Mouse (Mus musculus): ENCODE results near the gene Sdk1. TPM values are rescaled to one million over a fixed set of nuclear protein-coding genes. Genes with fewer than 3 reads are reported as not detected.

Sdk1 gene
- total RNA-seq, 4 experiments from 2014 or later: 5.8 to 20.8 (median 13.6) TPM

DNA sequence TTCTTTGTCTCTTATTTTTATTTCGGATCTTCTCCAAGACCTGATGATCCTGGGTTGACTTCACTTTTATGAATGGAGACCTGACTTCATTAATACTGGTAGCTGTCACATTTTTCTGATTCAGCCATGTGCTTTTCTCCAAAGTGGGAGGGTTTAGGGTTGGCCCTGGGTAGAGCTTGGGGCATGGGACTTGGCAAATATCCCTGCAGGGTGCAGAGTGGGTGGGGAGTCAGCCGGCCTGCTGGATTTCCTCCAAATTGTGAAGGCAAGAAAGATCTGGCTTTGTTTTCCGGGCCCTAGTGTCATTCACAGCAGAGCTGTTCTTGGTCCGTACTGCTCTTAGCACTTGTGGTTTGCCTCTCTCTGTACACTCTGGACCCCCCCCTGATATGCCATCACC lies 103.1 kb downstream of the Sdk1 start:
- peak; percentile 10 for DNase-seq

DNA sequence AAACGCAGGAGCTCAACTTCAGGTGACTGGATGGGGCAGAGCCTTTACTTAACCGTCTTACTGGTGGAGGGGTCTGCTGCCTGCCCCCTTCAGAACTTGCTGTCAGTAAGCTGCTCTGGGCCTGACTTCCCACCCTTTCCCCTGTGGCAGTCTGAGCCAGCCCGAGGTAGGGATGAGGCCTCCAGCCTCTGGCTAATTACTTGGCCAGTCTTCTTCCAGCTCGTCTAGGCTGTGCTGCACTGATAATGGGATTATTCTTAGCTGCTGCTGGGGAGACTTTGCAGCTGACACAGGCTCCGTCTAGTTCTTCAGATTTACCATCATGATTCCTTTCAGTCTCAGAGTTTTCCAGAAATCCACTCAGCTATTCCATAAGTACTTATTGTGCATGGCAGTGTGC lies 104.2 kb downstream of the Sdk1 start:
- DNase-seq: no peak

DNA sequence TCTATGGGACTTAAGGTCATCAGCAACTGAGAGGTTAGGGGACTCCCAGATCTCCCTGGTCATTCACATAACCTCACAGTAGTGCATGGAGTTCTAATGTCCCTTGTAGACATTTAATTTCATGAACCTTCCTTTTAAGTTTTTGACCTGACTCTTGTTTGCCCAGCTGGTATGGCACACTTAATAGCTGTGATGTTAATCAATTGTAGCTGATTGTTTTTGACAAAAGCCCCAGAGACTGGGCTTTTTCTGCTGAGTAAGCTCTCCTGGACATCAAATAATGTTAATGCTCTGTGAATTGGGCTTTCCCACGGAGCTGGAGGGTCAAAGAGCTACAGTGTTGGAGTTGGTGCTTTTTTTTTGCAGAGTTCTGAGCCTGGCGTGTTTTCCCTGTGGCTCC lies 121.4 kb downstream of the Sdk1 start:
- no peak for DNase-seq

DNA sequence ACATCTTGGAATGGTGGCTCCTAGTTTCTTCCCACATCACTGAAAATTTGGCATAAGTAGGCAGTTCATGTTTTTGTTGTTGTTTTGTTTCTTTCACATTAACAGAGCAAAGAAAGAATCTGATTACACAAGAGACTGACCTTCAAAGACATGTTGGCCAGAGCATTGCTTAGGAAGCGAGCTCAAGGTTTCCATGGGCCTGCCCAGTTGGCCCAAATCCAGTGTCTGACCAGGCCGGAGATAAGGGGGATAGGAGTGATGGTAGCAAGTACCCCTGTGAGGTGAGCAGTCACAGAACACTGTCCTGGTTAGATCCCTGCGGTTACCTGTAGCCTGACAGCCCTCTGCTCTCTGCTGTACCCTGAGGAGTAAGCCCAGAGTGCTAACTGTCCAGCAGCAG lies 122.7 kb downstream of the Sdk1 start:
- DNase-seq: peak; percentile 77

DNA sequence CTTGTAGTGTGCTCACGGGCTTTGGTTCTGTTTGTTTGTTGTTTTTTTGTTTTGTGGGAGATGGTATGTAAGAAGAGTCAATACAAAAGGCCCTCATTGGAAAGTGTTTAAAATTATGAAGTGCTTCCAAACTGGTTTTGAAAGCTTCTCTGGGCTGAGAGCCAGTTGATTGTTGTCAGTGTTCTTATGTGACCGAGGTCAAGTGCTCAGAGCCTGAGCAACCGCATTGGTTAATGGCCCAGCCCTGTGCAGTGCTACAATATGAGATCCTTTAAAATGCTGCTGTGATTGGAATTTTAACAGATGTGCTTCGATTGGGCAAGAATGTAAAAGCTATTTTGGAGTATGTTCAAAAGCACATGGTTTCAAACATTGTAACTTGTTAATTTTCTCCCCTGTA lies 127.3 kb downstream of the Sdk1 start:
- DNase-seq: peak; percentile 25

DNA sequence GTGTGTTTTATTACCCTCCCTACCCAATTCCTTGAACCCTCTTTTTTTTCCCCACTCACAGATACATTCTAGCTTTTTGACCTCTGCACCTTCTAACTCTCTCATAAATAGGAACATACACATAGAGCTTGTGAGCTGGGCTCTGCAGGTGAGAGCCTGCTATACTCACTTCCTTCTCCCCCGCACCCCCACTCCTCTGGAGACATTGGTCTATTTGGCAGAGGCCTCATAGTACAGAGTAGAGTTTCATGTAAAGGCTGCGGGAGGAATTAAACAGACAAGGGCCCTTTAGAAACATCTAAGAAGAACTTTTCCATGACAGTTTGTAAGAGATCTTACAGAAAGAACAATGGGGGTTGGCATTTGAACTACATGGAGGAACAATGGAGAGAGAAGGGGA lies 133.5 kb downstream of the Sdk1 start:
- no peak for DNase-seq

DNA sequence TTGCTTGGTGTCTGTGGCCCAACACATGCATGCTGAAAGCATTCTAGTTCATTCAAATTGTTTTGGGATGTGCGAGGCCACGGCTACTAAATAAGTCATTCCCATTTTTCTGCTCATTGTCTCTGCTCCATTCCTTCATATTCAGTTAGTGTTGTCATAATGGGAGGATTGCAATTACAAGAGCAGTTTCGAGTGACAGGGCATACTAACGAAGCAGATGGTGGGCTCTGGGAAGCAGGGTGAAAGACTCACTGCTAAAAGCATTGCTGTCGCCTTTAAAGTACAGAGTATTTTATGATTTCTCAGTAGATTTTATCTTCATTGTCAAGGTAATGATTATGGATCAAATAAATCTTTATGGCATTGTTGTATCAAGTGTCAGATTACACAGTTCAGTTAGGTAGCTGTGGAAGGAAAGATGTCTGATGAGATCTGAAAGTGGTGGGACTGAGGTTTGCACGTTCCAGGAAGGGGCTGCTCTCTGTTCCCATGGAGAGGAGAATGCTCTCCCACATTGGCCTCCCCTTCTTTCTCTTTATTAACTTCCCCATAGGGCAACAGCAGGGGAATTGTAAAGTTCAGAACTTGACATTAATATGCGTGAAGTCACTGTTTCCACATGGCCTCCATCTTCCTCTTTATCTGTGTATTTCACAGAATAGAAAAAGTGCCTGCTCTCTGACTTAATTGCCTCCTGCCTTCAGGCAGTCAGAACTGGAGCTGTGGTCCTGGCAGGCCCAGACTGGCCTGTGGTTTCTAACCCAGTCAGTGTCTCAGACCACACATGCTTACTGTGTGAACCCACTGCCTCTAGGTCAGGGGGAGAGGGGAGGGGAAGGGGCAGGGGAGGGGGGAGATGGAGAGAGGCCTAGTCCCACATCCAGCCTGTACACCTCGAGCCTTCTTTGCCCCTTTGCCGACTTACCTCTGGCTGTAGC lies 138.8 kb downstream of the Sdk1 start:
- no peak for DNase-seq

DNA sequence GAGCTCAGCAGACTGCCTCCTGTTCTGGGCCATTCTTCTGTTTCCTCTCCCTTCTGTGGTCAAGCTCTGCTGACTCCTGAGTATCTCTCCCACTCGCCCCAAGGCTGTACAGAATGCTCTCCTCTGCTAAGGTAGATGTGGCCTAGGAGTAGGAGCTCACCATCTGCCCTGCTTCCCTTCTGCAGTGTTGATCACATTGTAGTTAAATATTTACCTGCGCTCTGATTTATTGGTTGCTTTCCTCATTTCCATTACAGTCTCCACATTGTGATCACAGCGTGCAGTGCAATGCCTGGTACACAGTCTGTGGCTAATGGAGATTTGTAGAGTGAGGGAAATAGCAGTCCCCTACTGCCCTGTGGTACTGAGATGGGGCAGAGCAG lies 139.5 kb downstream of the Sdk1 start:
- DNase-seq: no peak

DNA sequence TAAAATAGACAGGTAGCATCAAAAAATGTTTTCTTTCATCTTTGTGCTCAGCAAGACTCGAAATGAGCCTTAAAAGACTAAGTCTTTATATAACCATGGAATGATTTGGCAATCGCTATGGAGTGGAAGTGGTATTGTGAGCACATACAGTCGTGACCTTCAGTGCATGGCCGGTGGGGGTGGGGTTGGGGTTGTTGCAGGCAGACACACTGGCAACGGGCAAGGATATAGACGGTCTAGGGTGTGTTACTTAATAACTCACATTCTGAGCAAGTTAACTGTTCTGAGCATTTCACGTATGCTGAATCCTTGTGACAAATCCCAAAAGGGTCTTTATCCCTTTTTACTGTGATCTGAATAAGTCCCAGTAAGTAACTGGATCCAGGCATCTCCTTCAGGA lies 140.3 kb downstream of the Sdk1 start:
- DNase-seq: no peak

DNA sequence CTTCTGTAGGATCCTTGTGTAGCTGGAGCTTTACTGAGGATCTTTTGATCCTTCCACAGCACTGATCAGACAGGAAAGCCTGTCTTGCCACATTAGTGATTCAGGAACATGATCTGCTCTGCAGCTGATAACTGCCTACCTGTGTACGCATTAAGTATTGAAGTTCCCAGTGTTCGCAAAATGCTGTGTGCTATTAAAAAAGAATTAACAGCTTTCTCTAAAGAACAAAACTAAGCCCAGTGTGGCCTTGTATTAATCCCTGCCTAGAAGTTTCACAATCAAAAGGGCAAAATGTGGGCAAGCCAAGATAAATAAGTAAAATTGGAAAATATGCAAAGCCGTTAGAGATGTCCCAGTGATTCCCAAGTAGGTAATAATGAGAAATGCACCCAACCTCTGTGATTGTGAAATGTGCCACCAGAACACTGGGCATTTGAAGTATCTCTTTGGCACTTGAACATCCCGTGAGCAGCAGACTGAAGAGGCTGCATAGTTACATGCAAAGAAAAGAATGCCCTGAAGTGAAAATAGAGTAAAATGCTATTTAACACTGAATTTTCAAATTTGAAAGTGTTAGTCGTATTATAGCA lies 141.1 kb downstream of the Sdk1 start:
- no peak for DNase-seq

DNA sequence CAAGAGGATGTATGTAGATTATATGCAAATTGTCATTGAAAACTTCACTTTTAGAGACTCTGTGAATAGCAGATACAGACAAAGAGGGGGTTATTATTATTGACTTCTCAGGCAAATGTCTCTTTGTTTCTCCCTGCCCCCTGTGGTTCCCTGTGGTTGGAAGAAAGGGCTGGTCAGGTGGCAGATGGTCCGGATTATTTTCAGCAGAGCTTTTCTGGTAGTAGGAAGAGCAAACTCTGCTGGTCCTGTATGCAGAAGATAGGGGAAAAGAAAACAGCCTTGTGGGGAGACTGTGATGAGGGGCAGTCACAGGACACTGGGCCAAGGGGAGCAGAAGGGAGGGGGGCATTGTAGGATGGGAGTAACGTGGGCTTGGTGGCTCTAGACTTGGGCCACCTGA lies 147.2 kb downstream of the Sdk1 start:
- DNase-seq: no peak

DNA sequence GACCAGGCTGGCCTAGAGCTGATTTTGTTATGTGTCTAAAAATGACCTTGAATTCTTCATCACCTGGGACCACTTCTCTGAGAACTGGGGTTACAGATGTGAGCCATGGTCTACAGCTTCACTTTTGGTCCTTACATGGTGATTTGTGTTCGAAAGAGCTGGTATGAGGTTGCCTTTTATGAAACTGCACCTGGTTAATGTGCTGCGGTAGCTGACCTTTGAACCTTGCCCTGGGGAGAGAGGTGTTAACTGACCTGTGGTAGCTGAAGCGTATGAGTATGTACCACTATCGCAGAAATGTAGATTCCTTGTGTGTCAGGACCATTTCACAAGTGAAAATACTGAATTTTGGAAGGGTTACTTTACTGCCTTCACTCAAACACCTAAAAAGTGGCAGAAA lies 149.3 kb downstream of the Sdk1 start:
- DNase-seq: no peak

DNA sequence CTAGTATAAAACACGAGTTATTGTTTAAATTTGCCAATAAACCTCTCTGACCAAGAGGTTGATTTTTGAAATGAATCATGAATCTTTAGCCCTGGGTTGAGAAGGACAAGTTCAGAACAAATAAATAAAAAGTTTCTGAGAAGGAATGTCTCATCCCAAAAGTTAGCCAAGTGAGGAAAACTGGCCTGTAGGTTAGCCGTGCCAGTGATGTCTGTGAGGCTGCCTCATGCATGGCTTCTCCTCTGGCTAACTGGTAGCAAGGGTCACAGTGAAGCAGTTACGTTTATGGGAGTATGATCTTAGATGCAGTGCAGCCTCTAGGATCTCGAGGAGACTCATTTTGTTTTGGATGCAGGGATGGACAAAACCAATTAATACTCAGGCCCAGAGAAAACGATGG lies 149.9 kb downstream of the Sdk1 start:
- no peak for DNase-seq

DNA sequence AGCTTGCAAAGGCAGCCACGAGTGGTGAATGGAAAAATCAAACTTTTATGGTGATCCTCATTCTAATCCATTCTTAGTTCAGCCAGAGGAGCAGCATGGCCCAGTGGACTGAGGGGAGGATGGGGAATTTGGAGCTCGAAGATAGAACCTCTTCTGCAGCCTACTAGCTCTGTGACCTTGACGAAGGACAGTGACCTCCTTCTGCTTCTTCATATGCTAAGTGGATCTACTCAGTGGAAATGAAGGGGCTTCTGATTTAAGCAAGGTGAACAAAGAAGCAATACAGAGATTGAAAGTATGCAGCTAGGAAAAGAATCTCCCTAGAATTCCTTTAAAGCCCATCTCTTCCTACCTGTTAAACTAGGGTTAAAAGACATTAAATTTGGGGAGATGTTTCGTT lies 152.6 kb downstream of the Sdk1 start:
- DNase-seq: no peak

DNA sequence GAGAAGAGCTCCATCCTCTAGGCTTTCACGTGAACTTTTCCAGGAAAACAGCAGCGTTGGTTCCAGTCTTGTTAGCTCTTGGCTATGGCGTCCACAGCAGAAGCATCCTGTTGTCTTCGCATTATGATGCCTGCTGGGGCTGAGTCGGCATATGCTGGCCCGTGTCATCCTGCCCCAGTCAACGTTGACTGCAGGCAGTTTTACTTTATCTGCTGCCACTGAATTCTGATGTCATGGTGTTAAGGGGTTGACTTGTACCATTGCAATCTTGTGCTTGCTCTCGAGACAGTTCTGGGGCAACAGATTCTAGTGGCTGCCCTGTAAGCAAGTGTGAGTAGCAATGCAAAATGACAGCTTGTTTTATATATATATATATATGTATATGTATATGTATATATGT lies 153.3 kb downstream of the Sdk1 start:
- no peak for DNase-seq

DNA sequence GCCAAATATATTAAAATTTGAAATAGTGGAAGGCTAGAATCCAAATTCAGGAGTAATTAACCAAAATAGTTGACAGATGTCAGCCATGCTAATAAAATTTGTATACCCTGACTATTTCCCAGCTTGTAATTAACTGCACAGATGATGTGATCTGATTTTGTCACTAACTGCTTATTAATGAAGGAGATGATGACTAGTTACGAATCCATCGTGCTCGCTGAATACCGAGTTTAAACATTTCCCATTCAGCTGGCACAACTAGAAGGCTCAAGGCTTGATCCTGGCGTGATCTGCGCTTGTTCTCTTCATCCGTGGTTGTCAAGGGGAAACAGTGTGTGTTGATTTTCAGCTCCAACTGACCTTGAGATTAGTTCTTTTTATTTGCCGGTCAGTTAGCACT lies 162.5 kb downstream of the Sdk1 start:
- no peak for DNase-seq

DNA sequence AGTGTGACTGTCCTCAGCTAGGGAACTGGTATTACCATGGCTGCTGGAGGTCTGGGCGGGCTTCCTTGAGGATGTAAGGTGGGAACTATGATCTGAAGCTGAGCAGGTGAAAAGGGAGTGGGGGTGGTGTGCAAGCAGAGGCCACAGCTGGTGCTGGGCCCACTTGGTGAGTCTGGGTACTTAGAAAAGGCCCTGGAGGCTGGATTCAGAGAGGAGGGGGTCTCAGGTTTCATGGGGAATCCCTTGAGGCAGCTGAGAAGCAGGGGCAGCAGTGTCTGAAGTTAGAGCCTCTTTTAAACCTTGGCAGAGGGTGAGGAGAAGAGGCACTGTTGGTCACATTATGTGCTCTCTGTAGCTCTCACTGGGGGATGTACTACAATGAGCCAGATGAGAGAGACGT lies 163.4 kb downstream of the Sdk1 start:
- DNase-seq: no peak

DNA sequence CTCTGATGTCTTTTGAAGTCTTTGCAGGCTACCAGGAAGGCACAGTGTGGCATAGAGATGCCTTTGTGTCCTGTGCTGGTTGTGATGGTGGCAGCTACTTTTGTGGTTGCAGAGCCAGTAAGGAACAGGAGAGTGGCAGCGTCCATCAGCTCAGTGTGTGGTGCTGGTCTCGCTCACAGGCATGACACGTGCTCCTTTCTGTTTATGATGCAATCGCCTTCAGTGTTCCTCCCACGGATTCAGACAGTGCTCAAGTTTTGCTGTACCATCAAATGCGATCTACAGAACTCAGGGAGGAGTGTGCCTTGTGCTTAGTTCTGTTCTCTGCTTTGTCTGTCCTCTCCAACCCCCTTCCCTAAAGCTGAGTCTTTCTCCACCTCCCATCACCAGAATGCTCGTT lies 165.6 kb downstream of the Sdk1 start:
- DNase-seq: no peak

DNA sequence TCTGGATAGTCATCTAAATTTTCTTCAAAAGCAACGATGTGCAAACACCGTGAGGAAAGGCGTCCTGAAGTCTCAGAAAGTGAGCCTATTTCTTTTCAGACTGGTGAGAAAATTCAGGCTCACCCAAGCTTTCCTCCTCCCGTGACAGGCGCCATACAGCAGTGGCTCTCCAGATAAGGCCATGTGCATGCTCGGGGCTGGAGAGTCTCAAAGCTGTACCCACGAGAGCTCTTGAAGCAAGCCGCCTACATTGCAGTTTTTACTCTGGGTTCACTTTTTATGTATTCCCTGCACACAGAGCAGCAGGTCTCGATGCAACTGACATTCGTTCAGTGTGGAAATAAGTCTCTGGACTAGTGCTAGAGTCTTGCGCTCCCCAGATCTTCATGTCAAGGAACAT lies 171.7 kb downstream of the Sdk1 start:
- no peak for DNase-seq

DNA sequence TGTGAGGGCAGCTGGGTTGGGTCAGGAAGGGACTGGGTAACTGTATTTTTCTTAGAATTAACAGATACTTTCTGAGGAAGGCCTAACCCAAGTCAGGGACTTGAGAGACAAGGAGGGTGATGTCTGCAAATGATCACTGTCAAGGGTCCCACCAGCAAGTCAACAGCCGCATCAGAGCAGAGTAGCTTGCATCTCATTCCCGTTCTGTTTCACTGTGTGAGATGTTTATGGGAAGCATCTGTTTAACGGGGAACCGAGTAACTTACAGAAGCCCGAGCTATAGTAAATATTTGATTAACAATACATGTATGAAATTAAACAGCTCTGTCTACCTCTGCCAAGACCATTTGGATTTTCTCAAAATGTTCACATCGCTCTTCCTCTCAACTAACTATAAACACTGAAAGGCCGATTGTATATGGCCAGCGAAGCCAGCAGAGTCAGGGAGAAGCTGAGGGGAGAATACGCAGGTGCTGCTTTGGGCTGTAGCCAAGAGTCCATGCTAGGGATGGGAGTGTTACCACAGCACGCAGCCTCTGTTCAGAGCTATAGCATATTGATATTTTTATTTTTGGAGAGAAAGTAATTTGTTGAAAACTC lies 174.5 kb downstream of the Sdk1 start:
- DNase-seq: no peak

DNA sequence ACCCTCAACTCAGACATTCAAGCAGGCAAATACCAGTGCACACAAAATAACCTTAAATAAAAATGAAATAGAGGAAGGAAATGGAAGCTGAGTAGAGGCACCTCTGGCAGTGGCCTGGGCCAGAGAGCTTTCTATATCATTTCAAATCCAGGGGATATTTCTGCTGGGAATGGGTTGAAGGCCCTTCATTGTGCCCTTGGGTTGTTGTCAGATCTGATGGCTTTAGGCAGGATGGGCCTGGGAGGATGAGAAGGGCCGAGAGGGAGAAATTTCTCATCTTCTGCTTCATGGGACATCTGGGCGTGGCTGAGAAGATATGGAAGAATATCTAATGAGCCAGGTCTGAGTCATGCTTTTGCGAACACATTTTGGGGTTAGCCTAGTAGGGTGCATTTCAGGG lies 186.8 kb downstream of the Sdk1 start:
- no peak for DNase-seq

DNA sequence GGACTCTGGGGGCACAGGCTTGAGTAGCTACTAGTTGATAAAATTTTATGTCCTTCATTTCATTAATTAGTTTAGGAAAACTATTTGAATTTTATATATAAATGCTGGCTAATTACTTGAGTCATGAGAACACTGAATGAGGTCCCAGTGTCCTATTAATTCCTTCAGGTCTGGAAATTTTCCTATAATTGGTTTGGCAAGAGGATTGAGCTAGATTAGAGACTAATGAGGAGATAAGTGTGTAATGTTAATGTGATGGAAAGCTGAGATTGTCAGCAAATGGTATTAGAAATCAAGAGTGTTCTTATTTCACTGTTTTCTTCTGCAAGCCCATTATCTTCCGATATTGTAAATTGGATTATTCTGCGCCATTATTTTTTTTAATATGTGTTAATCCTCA lies 192.0 kb downstream of the Sdk1 start:
- no peak for DNase-seq

DNA sequence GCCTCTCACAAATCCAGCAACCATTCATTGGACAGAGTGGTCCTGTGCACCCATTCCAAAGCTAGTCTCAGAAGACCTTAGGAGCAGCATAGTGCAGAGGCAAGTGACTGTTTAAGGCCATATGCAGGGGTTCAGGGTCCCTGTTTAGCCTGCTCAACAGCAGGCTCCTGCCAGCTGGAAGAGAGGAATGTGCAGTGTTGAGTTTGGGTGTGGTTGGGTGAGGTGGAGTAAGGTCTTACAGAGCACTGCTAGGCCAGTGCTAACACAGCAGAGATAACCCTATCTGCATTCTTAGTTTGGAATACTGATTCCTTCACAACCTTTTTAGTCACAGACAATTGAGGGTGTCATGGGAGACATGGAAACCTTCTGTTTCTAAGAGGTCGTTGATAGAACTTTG lies 206.0 kb downstream of the Sdk1 start:
- no peak for DNase-seq

DNA sequence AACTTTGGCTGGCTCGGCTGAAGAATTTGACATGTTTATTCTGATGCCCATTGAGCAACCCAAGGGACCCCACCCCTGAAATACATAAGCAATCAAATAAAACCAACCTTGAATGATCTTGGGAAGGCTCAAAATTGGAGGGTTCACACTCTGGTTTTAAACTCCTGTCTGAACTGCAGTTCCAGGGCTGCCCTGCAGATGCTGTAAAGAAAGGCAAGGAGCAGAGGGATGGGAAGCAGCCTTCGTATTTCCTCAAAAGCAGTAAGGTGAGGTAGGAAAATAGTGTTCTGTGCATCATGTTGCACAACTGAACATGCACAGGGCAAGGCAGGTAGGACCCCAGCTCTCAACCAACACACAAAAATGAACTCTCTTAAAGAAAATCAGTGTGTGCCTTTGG lies 222.1 kb downstream of the Sdk1 start:
- no peak for DNase-seq
